Mouse (Mus musculus) forebrain, embryonic 16.5 days (tissue): ENCODE data around the gene Agtpbp1. TPM values are rescaled to one million over a fixed set of nuclear protein-coding genes. Genes with fewer than 3 reads are reported as not detected.
A peak's percentile ranks its signal among the peaks of the same experiment; 100 is the strongest.

Source experiments
- ATAC-seq: fragments of 200-750 bp; cut with Nextera tagmentation; 2 replicates; pipeline ENCODE4 v1.8.0; 2017; ENCODE audit warnings: mild to moderate bottlenecking, moderate library complexity
- H3K27ac ChIP-seq: fragments of 300-500 bp; sonication (generic); 2 replicates; pipeline ENCODE4 v1.5.1; 2014; ENCODE audit warnings: low read length, control low read depth
- H3K27me3 ChIP-seq: fragments of 300-500 bp; sonication (generic); replicated peaks from 2 replicates; pipeline ENCODE4 v1.6.1; 2014; ENCODE audit warnings: low read length; ENCODE audit not compliant: control insufficient read depth, insufficient read depth
- H3K36me3 ChIP-seq: fragments of 300-500 bp; sonication (generic); 2 replicates; pipeline ENCODE4 v1.6.1; 2014; ENCODE audit not compliant: control insufficient read depth, insufficient read depth
- H3K4me1 ChIP-seq: fragments of 300-500 bp; sonication (generic); replicated peaks from 2 replicates; pipeline ENCODE4 v1.6.1; 2014; ENCODE audit warnings: low read length; ENCODE audit not compliant: control insufficient read depth, insufficient read depth
- H3K4me2 ChIP-seq: fragments of 300-500 bp; sonication (generic); 2 replicates; pipeline ENCODE4 v1.6.1; 2014; ENCODE audit warnings: mild to moderate bottlenecking, low read length, control low read depth
- H3K4me3 ChIP-seq: fragments of 300-500 bp; sonication (generic); replicated peaks from 2 replicates; pipeline ENCODE4 v1.5.1; 2014; ENCODE audit warnings: mild to moderate bottlenecking, low read length, control low read depth
- H3K9ac ChIP-seq: fragments of 300-500 bp; sonication (generic); replicated peaks from 2 replicates; pipeline ENCODE4 v1.6.1; 2014; ENCODE audit warnings: low read depth, low read length, control low read depth
- H3K9me3 ChIP-seq: fragments of 300-500 bp; sonication (generic); 2 replicates; pipeline ENCODE4 v1.6.1; 2016; ENCODE audit warnings: low read length; ENCODE audit not compliant: control insufficient read depth
- WGBS: fragments of 180-500 bp; shearing (Covaris S2); extraction: QIAGEN DNeasy Blood & Tissue Kit; methylation state at CpG from one replicate; pipeline ENCODE4 v1.1.7; 2014; 5-methylcytosine and 5-hydroxymethylcytosine counted together
- polyA plus RNA-seq: library from polyadenylated mRNA; unstranded; fragments of >200 nt; fragmentation: Nextera tagmentation; extraction: Ambion mirVana; gene quantifications from 2 replicates; pipeline ENCODE4 v1.2.1, GENCODE M21; 2015

The Agtpbp1 gene
- polyA plus RNA-seq, 1 experiment from 2014 or later = 56.1 TPM

GRCm38 (mm10) chr13:59469701-59470100, 115.3 kb downstream of the Agtpbp1 start:
- H3K4me2 ChIP-seq = no peak overlapping the region
- H3K4me1 ChIP-seq = peaks cover 14% of the 10 kb centered on the region
- H3K9ac ChIP-seq = no peak overlapping the region
- H3K4me3 ChIP-seq = no peak overlapping the region
- ATAC-seq = no peak
- H3K36me3 ChIP-seq = peaks cover 3% of the 10 kb centered on the region; the same call in 1 of the 2 replicates
- H3K27ac ChIP-seq = no peak overlapping the region
- 88% methylated on average over 5 of the region's 5 CpGs for WGBS
- no peaks in the 10 kb centered on the region for H3K9me3 ChIP-seq
- no peaks in the 10 kb centered on the region for H3K27me3 ChIP-seq

- no peak for ATAC-seq
- 77% methylated on average over 8 of the region's 8 CpGs for WGBS
These were observed 116.7 kb downstream of the Agtpbp1 start for GRCm38 (mm10) chr13:59468181-59468802.

GRCm38 (mm10) chr13:59467591-59467990, 117.4 kb downstream of the Agtpbp1 start:
- H3K9ac ChIP-seq = peak overlapping the region; percentile 29; the same call in 1 of the 2 replicates
- no peak overlapping the region for H3K4me3 ChIP-seq
- no peaks in the 10 kb centered on the region for H3K27me3 ChIP-seq
- no peaks in the 10 kb centered on the region for H3K9me3 ChIP-seq
- WGBS = 41% methylated on average over 3 of the region's 3 CpGs
- peak overlapping the region; percentile 28 for H3K27ac ChIP-seq
- H3K4me2 ChIP-seq = no peak overlapping the region
- ATAC-seq = peak; percentile 76
- H3K36me3 ChIP-seq = no peaks in the 10 kb centered on the region; the same call in 1 of the 2 replicates
- peaks cover 14% of the 10 kb centered on the region for H3K4me1 ChIP-seq

More at GRCm38 (mm10) chr13:59468181-59468802, 116.7 kb downstream of the Agtpbp1 start:
- H3K9ac ChIP-seq = no peak overlapping the region
- H3K27ac ChIP-seq = no peak overlapping the region
- no peak overlapping the region for H3K4me3 ChIP-seq
- H3K27me3 ChIP-seq = no peaks in the 10 kb centered on the region
- no peaks in the 10 kb centered on the region for H3K9me3 ChIP-seq
- H3K36me3 ChIP-seq = no peaks in the 10 kb centered on the region; the same call in 1 of the 2 replicates
- peaks cover 14% of the 10 kb centered on the region for H3K4me1 ChIP-seq
- H3K4me2 ChIP-seq = no peak overlapping the region

GRCm38 (mm10) chr13:59460958-59461357, 124.1 kb downstream of the Agtpbp1 start:
- peaks cover 2% of the 10 kb centered on the region; the same call in 1 of the 2 replicates for H3K36me3 ChIP-seq
- no peak overlapping the region for H3K9ac ChIP-seq
- no peaks in the 10 kb centered on the region for H3K9me3 ChIP-seq
- no peaks in the 10 kb centered on the region for H3K27me3 ChIP-seq
- no peak overlapping the region for H3K4me2 ChIP-seq
- H3K4me1 ChIP-seq = no peaks in the 10 kb centered on the region
- 91% methylated on average over 3 of the region's 3 CpGs for WGBS
- no peak overlapping the region for H3K27ac ChIP-seq
- ATAC-seq = no peak
- no peak overlapping the region for H3K4me3 ChIP-seq

- WGBS = 96% methylated on average over 1 of the region's 1 CpGs
- Histone ChIP-seq H3K9me3 (no peaks in the 10 kb centered on the region), H3K9ac (no peak overlapping the region), H3K36me3 (no peaks in the 10 kb centered on the region), H3K27ac (no peak overlapping the region), H3K4me1 (peaks cover 9% of the 10 kb centered on the region; the same call in 1 of the 2 replicates), H3K4me2 (no peak overlapping the region), H3K4me3 (no peak overlapping the region), H3K27me3 (no peaks in the 10 kb centered on the region)
- ATAC-seq = no peak
These were observed 128.8 kb downstream of the Agtpbp1 start for GRCm38 (mm10) chr13:59456203-59456602.

GRCm38 (mm10) chr13:59454001-59454785, 130.8 kb downstream of the Agtpbp1 start:
- WGBS = 82% methylated on average over 11 of the region's 11 CpGs
- Histone ChIP-seq H3K4me2 (no peak overlapping the region), H3K9me3 (no peaks in the 10 kb centered on the region), H3K36me3 (peaks cover 7% of the 10 kb centered on the region), H3K4me3 (no peak overlapping the region), H3K9ac (no peak overlapping the region), H3K27me3 (no peaks in the 10 kb centered on the region), H3K4me1 (peaks cover 9% of the 10 kb centered on the region; the same call in 1 of the 2 replicates), H3K27ac (no peak overlapping the region)
- ATAC-seq = no peak

- H3K36me3 ChIP-seq = peaks cover 7% of the 10 kb centered on the region
- WGBS = 59% methylated on average over 6 of the region's 6 CpGs
- H3K4me3 ChIP-seq = no peak overlapping the region
- H3K9me3 ChIP-seq = no peaks in the 10 kb centered on the region
- no peaks in the 10 kb centered on the region for H3K27me3 ChIP-seq
- no peak overlapping the region for H3K4me2 ChIP-seq
- no peak for ATAC-seq
- no peak overlapping the region for H3K9ac ChIP-seq
- no peak overlapping the region for H3K27ac ChIP-seq
- H3K4me1 ChIP-seq = peaks cover 9% of the 10 kb centered on the region; the same call in 1 of the 2 replicates
These were observed 131.4 kb downstream of the Agtpbp1 start for GRCm38 (mm10) chr13:59453582-59453981.

- H3K27me3 ChIP-seq = no peaks in the 10 kb centered on the region
- H3K9me3 ChIP-seq = no peaks in the 10 kb centered on the region
- H3K9ac ChIP-seq = no peak overlapping the region
- no peak overlapping the region for H3K4me2 ChIP-seq
- no peak overlapping the region for H3K4me3 ChIP-seq
- WGBS = 83% methylated on average over 2 of the region's 2 CpGs
- H3K4me1 ChIP-seq = peaks cover 9% of the 10 kb centered on the region; the same call in 1 of the 2 replicates
- peaks cover 7% of the 10 kb centered on the region for H3K36me3 ChIP-seq
- no peak for ATAC-seq
- no peak overlapping the region for H3K27ac ChIP-seq
These were observed 132.0 kb downstream of the Agtpbp1 start for GRCm38 (mm10) chr13:59453045-59453444.

- Histone ChIP-seq H3K4me1 (peaks cover 9% of the 10 kb centered on the region; the same call in 1 of the 2 replicates), H3K27ac (no peak overlapping the region), H3K4me3 (no peak overlapping the region), H3K9ac (no peak overlapping the region), H3K4me2 (no peak overlapping the region), H3K9me3 (no peaks in the 10 kb centered on the region), H3K27me3 (no peaks in the 10 kb centered on the region), H3K36me3 (peaks cover 7% of the 10 kb centered on the region)
- ATAC-seq = no peak
- WGBS = 78% methylated on average over 10 of the region's 10 CpGs
These were observed 134.2 kb downstream of the Agtpbp1 start for GRCm38 (mm10) chr13:59450840-59451239.
